Mouse (Mus musculus) forebrain, embryonic 11.5 days (tissue): ENCODE measurements around the gene Thap8. TPM values are rescaled to one million over a fixed set of nuclear protein-coding genes. Genes with fewer than 3 reads are reported as not detected.

Experiments used
- ATAC-seq: fragments of 200-750 bp; cut with Nextera tagmentation; replicated peaks from 2 replicates; pipeline ENCODE4 v1.8.0; 2017; ENCODE audit warnings: moderate TSS enrichment; ENCODE audit not compliant: low FRiP score
- DNase-seq: peaks from one replicate; pipeline ENCODE4 v3.0.0-alpha.2; 2017; ENCODE audit warnings: low spot score
- H3K27ac ChIP-seq: fragments of 300-500 bp; sonication (generic); 2 replicates; pipeline ENCODE4 v1.5.1; 2014; ENCODE audit warnings: low read depth, low read length
- H3K27me3 ChIP-seq: fragments of 300-500 bp; sonication (generic); 2 replicates; pipeline ENCODE4 v1.6.1; 2014; ENCODE audit warnings: mild to moderate bottlenecking, low read length, mixed read lengths; ENCODE audit not compliant: control insufficient read depth, insufficient read depth
- H3K36me3 ChIP-seq: fragments of 300-500 bp; sonication (generic); 2 replicates; pipeline ENCODE4 v1.6.1; 2014; ENCODE audit warnings: mild to moderate bottlenecking, low read length, moderate library complexity, mixed read lengths; ENCODE audit not compliant: control insufficient read depth, insufficient read depth
- H3K4me1 ChIP-seq: fragments of 300-500 bp; sonication (generic); replicated peaks from 2 replicates; pipeline ENCODE4 v1.6.1; 2014; ENCODE audit warnings: low read length, mixed read lengths; ENCODE audit not compliant: control insufficient read depth, insufficient read depth
- H3K4me2 ChIP-seq: fragments of 300-500 bp; sonication (generic); 2 replicates; pipeline ENCODE4 v1.6.1; 2014; ENCODE audit warnings: low read depth, mild to moderate bottlenecking, low read length, moderate library complexity, mixed read lengths; ENCODE audit not compliant: severe bottlenecking
- H3K4me3 ChIP-seq: fragments of 300-500 bp; sonication (generic); 2 replicates; pipeline ENCODE4 v1.5.1; 2014; ENCODE audit warnings: low read depth, low read length
- H3K9ac ChIP-seq: fragments of 300-500 bp; sonication (generic); 2 replicates; pipeline ENCODE4 v1.6.1; 2014; ENCODE audit warnings: low read length
- H3K9me3 ChIP-seq: fragments of 300-500 bp; sonication (generic); 2 replicates; pipeline ENCODE4 v1.6.1; 2016; ENCODE audit warnings: low read length, mixed read lengths; ENCODE audit not compliant: control insufficient read depth
- WGBS: fragments of 180-500 bp; shearing (Covaris S2); extraction: QIAGEN DNeasy Blood & Tissue Kit; methylation state at CpG from one replicate; pipeline ENCODE4 v1.1.7; 2014; 5-methylcytosine and 5-hydroxymethylcytosine counted together
- polyA plus RNA-seq: library from polyadenylated mRNA; unstranded; fragments of >200 nt; fragmentation: Nextera tagmentation; extraction: Ambion mirVana; gene quantifications from 2 replicates; pipeline ENCODE4 v1.2.1, GENCODE M21; 2014

Thap8 gene
- polyA plus RNA-seq, 1 experiment from 2014 or later = 0.13 TPM

DNA sequence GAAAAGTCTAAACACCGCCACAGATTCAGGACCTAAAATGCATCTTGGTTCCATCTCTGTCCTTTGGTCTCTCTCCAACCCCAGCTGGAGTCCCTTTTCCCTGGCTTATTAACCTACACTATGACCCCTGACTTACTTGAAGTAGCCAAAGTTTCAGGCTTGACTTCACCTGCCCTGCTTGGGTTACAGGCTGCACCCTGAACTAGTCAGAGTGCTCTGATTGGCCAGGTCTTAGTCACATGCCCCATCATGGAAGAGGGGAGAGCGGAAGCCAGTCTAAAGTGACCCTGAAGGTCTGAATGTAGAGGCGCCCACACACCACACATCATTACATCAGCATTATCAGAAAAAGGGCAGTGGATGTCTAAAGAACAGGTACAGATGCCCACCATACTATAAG, 38.2 kb downstream of the Thap8 start:
- 93% methylated on average over 3 of the region's 3 CpGs for WGBS
- DNase-seq = no peak
- H3K27me3 ChIP-seq = no peaks in the 10 kb centered on the region
- H3K4me1 ChIP-seq = peaks cover 12% of the 10 kb centered on the region
- H3K4me3 ChIP-seq = no peak overlapping the region
- H3K9ac ChIP-seq = no peak overlapping the region
- H3K4me2 ChIP-seq = no peak overlapping the region
- H3K27ac ChIP-seq = no peak overlapping the region
- H3K9me3 ChIP-seq = no peaks in the 10 kb centered on the region
- no peak for ATAC-seq
- no peaks in the 10 kb centered on the region for H3K36me3 ChIP-seq

DNA sequence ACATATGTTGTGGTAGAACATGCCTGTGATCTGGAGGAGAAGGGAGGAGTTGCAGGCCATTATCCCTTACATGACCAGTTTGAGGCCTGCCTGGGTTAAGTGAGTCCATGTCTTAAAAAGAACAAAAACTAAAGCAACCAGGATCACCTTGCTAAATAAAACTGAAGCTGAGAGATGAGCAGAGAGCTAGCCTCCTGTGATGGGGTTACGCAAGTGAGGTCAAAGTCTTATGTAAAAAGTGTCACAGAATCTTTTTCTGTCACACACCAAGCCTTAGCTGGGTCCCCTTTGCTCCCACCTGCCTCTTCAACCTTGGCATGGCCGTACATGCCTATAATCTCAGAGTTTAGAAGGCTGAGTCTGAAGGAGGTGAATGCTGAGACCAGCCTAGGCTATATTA, 41.1 kb downstream of the Thap8 start:
- peak overlapping the region; percentile 82 for H3K4me3 ChIP-seq
- no peak overlapping the region for H3K9ac ChIP-seq
- no peak for DNase-seq
- H3K27ac ChIP-seq = no peak overlapping the region
- no peaks in the 10 kb centered on the region; the same call in 1 of the 2 replicates for H3K9me3 ChIP-seq
- ATAC-seq = no peak
- H3K4me2 ChIP-seq = peak overlapping the region; percentile 86
- peaks cover 6% of the 10 kb centered on the region; the same call in 1 of the 2 replicates for H3K4me1 ChIP-seq
- H3K27me3 ChIP-seq = no peaks in the 10 kb centered on the region
- 83% methylated on average over 2 of the region's 2 CpGs for WGBS
- no peaks in the 10 kb centered on the region for H3K36me3 ChIP-seq

DNA sequence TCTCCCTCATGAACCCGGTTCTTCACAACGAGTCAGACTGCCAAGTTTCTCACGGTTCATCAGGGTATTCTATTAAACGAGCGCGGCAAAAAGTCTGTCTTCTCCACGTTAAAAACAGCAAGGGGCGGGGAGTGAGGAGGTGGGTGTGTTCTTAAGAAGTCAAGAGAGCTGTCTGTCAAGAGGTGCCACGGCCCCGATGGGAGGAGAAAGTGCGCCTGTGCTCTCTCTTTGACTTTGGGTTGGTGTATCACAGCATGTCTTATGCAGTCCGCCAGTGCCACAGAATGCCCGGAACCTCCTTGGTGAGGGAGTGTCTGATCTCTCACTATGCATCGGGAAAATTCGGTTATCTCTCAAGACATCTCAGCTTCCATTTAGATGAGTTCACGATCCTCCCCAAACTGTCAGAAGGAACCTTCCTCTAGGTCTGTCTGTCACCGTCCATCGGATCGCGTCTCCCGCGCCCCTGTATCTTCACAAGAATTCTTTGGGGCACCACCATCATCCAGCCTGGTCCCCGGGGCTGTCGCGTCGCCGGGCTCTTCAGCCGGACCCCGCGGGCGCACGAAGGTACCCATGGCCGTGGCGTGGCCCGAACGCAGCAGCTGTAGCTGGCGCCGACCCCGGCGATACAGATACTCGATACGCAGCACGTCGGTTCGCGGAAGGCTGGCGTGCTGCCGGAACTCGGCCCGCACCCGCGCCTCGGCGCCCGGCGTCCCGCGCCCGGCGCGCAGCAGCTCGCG, 41.8 kb downstream of the Thap8 start, which contains the start of gene E130208F15Rik:
E130208F15Rik (plus strand) TSS at position 202 of the 746 bp plus-strand sequence.
- Histone ChIP-seq H3K4me1 (peaks cover 6% of the 10 kb centered on the region; the same call in 1 of the 2 replicates), H3K27me3 (no peaks in the 10 kb centered on the region), H3K36me3 (no peaks in the 10 kb centered on the region), H3K9me3 (no peaks in the 10 kb centered on the region; the same call in 1 of the 2 replicates), H3K27ac (peak within 1 kb of the TSS; percentile 53; the same call in 1 of the 2 replicates), H3K9ac (peak within 1 kb of the TSS; percentile 88), H3K4me2 (peak within 1 kb of the TSS; percentile 86), H3K4me3 (peak within 1 kb of the TSS; percentile 82)
- peak; percentile 72 for DNase-seq
- WGBS = under 1% methylated on average over 63 of the region's 63 CpGs
- peak; percentile 69 for ATAC-seq

DNA sequence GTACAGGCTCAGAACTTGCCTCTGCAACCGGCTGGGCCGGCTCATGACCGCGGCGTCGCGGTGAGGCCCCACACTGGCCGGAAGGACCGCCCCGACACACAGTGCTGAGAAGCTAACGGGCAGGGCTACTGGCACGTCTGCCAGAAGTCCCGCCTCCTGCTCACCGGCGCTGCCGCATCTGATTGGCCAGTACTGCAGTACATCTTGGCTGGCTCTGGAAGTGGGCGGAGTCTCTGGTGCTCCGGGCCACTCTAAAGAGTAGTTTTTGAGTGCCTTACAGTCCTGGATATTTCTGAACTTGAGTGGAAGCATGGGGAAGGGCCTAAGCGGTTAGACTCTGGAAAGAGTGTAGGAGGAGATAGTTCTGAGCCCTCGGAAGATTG, 42.4 kb downstream of the Thap8 start:
- H3K4me3 ChIP-seq = peak overlapping the region; percentile 82
- H3K9me3 ChIP-seq = no peaks in the 10 kb centered on the region; the same call in 1 of the 2 replicates
- no peaks in the 10 kb centered on the region for H3K27me3 ChIP-seq
- peak overlapping the region; percentile 88 for H3K9ac ChIP-seq
- DNase-seq = peak; percentile 97
- peak overlapping the region; percentile 53; the same call in 1 of the 2 replicates for H3K27ac ChIP-seq
- H3K4me2 ChIP-seq = peak overlapping the region; percentile 86
- under 1% methylated on average over 20 of the region's 20 CpGs for WGBS
- peak; percentile 99 for ATAC-seq
- no peaks in the 10 kb centered on the region for H3K36me3 ChIP-seq
- H3K4me1 ChIP-seq = peaks cover 6% of the 10 kb centered on the region; the same call in 1 of the 2 replicates

DNA sequence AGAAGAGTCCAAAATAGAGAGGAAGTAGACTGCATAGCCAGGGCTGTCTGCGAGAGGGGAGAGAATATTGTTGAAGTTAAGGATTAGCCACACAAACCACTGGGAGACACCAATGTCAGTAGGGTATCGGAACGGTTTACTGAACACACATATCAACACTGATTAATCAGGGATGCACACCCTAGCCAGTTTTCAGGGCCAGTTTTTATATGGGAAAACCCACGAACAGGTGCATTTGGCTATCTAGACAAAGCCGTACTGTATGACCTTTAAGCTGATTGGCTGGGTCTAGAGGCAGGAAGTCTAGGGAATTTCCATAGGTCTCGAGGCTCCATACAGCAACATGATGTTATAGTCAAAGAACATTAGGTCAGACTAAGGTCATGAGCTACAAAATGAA, 43.0 kb downstream of the Thap8 start:
- H3K36me3 ChIP-seq = no peaks in the 10 kb centered on the region
- no peak for DNase-seq
- no peak overlapping the region; the same call in 1 of the 2 replicates for H3K27ac ChIP-seq
- H3K9me3 ChIP-seq = no peaks in the 10 kb centered on the region; the same call in 1 of the 2 replicates
- no peak for ATAC-seq
- peak overlapping the region; percentile 82 for H3K4me3 ChIP-seq
- no peaks in the 10 kb centered on the region for H3K27me3 ChIP-seq
- peak overlapping the region; percentile 88 for H3K9ac ChIP-seq
- H3K4me2 ChIP-seq = peak overlapping the region; percentile 57
- peaks cover 6% of the 10 kb centered on the region; the same call in 1 of the 2 replicates for H3K4me1 ChIP-seq
- WGBS = 38% methylated on average over 6 of the region's 6 CpGs

DNA sequence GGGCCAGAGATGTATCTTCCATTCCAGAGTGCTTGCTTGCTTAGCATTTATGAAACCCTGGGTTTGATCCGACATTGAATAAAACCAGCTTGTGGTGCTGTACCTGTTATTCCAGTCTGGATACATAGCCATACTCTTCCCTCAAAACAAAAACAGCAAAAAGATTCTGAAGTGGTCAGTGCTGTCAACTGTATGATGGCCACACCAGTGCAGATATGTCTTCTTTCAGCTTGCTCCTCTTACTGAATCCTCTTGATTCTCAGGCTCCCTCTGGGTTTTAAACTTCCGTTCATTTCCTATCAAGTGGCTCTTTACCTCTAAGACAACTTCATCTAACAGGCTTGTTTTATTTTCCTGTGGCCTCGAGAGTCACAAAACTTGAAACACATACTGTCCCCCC, 43.9 kb downstream of the Thap8 start, which contains the start of gene Sdhaf1:
Sdhaf1 (minus strand) TSS at position 101 of the 400 bp plus-strand sequence.
- Histone ChIP-seq H3K4me1 (peaks cover 6% of the 10 kb centered on the region; the same call in 1 of the 2 replicates), H3K4me2 (peak within 1 kb of the TSS; percentile 57), H3K9ac (peak within 1 kb of the TSS; percentile 88), H3K36me3 (no peaks in the 10 kb centered on the region), H3K4me3 (peak within 1 kb of the TSS; percentile 82), H3K27me3 (no peaks in the 10 kb centered on the region), H3K27ac (no peak within 1 kb of the TSS; the same call in 1 of the 2 replicates), H3K9me3 (no peaks in the 10 kb centered on the region; the same call in 1 of the 2 replicates)
- WGBS = 80% methylated on average over 3 of the region's 3 CpGs
- DNase-seq = no peak
- ATAC-seq = no peak

DNA sequence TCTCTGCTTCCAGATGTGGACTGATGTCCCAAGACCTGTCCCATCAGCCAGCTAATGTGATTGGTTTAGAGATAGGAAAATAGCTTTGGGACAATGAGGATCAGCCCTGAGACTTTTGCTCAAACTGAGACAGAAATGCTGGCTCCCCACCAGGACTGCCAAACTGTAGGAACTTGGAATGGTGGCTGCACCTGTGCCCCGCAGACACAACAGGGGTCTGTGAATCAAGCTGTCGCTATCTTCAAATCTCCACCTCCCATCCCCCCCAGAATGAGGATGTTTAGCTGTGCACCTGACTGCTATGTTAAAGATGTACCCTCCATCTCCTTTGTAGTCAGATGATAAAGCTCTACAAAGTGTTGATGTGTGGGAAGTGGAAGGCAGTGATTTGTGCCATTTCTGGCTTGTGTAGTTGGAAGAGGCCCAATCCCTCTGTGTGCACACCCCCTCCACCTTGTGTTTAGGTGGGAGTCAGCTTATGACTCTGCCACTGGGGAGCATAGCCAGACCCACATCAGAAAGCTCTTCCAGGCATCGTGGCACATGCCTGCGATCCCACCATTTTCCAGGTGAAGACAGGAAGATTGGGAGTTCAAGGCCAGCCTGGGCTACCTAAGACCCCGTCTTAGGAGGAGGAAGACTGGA, 44.5 kb downstream of the Thap8 start:
- DNase-seq (no peak), ATAC-seq (no peak)
- Histone ChIP-seq H3K4me2 (no peak overlapping the region), H3K9ac (no peak overlapping the region), H3K9me3 (no peaks in the 10 kb centered on the region; the same call in 1 of the 2 replicates), H3K4me3 (no peak overlapping the region), H3K27me3 (no peaks in the 10 kb centered on the region), H3K4me1 (peaks cover 6% of the 10 kb centered on the region; the same call in 1 of the 2 replicates), H3K27ac (no peak overlapping the region), H3K36me3 (no peaks in the 10 kb centered on the region)
- 87% methylated on average over 5 of the region's 5 CpGs for WGBS

DNA sequence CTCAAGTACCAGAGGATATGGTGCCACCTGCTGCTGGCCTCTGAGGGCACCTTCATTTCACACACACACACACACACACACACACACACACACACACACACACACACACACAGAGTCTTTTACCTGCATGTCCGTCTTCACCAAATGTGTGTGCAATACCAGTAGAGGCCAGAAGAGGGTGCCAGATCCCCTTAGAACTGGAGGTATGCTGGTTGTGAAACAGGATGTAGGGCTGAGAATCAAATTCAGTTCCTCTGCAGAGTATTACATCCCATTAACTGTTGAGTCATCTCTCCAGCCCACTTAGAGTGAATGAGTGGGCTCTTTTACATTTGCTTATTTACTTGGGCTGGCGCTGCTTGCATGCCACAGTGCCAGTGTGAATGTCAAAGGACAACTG, 45.5 kb downstream of the Thap8 start:
- Histone ChIP-seq H3K27ac (no peak overlapping the region), H3K4me1 (peaks cover 6% of the 10 kb centered on the region; the same call in 1 of the 2 replicates), H3K4me2 (no peak overlapping the region), H3K9me3 (no peaks in the 10 kb centered on the region; the same call in 1 of the 2 replicates), H3K27me3 (no peaks in the 10 kb centered on the region), H3K9ac (no peak overlapping the region), H3K36me3 (no peaks in the 10 kb centered on the region), H3K4me3 (no peak overlapping the region)
- WGBS = 36% methylated on average over 2 of the region's 2 CpGs
- DNase-seq (peak; percentile 74), ATAC-seq (no peak)
